ENCODE assay signal across 12 mouse cellular contexts in the genomic region with DNA sequence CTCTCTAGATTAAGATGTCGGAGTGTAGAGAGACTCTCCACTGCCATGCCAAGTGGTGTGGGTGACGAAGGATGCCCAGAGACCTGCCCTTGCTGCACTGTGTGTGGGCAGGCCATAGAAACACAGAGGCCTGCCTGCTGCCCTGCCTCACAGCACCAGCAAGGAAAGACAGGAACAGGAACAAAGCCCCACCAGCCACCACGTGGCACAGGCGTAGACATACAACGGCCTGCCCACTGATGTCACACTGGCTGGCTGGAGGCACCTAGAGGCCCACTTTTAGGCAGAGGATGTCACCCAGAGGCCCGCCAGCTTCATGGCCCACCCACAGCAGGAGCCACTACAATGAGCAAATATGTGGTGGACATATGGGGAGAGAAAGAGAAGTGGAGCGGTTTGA.
"Had no signal": no experiment of that assay in that cellular context is flagged by ENCODE, and none has a peak within 500 bp of the region (broad histone marks: within the 10 kb centered on the region; RNA-seq: fewer than 3 reads in every experiment).

No protein-coding gene starts in this region.

- H3K9ac ChIP-seq: liver, embryonic 12.5 days; neural tube, embryonic 12.5 days had no signal

- DNase-seq: kidney, adult 8-10 months; kidney, postnatal 25 days; midbrain, embryonic 14.5 days; right cerebral cortex, adult 18-20 months; right cerebral cortex, postnatal 25 days; thymus, adult 18-20 months; thymus, postnatal 14 days had no signal

- H3K9me3 ChIP-seq: limb, embryonic 10.5 days; liver, embryonic 12.5 days had no signal

- H3K27me3 ChIP-seq: liver, embryonic 12.5 days; neural tube, embryonic 12.5 days had no signal

- H3K4me1 ChIP-seq: midbrain, embryonic 10.5 days had no signal

- H3K4me2 ChIP-seq: liver, embryonic 12.5 days; neural tube, embryonic 12.5 days had no signal

- H3K27ac ChIP-seq: left cerebral cortex, adult 2 months; liver, embryonic 12.5 days; midbrain, embryonic 10.5 days; neural tube, embryonic 12.5 days had no signal

- H3K4me3 ChIP-seq: left cerebral cortex, adult 2 months; limb, embryonic 10.5 days; liver, embryonic 12.5 days; midbrain, embryonic 10.5 days; neural tube, embryonic 12.5 days had no signal

- H3K36me3 ChIP-seq: limb, embryonic 10.5 days; liver, embryonic 12.5 days; midbrain, embryonic 10.5 days; neural tube, embryonic 12.5 days had no signal
